Mouse (Mus musculus) heart, embryonic 11.5 days (tissue): ENCODE data around the gene Vkorc1. TPM values are rescaled to one million over a fixed set of nuclear protein-coding genes. Genes with fewer than 3 reads are reported as not detected.
A peak's percentile ranks its signal among the peaks of the same experiment; 100 is the strongest.
"Not testable (repeated sequence)": the region's sequence is repeated elsewhere in the genome, so short reads cannot be mapped to it uniquely, and the experiment has no call there.

Source experiments
- ATAC-seq: fragments of 200-750 bp; cut with Nextera tagmentation; replicated peaks from 2 replicates; pipeline ENCODE4 v1.8.0; 2017; ENCODE audit warnings: moderate library complexity; ENCODE audit not compliant: insufficient number of reproducible peaks, low FRiP score, low TSS enrichment
- H3K27ac ChIP-seq: fragments of 300-500 bp; sonication (generic); 2 replicates; pipeline ENCODE4 v1.5.1; 2014; ENCODE audit warnings: mild to moderate bottlenecking, low read depth, low read length
- H3K27me3 ChIP-seq: fragments of 300-500 bp; sonication (generic); 2 replicates; pipeline ENCODE4 v1.6.1; 2014; ENCODE audit warnings: mild to moderate bottlenecking, low read length, mixed read lengths; ENCODE audit not compliant: control insufficient read depth, insufficient read depth
- H3K36me3 ChIP-seq: fragments of 300-500 bp; sonication (generic); 2 replicates; pipeline ENCODE4 v1.6.1; 2014; ENCODE audit warnings: mild to moderate bottlenecking, low read length, moderate library complexity, mixed read lengths; ENCODE audit not compliant: control insufficient read depth, insufficient read depth
- H3K4me1 ChIP-seq: fragments of 300-500 bp; sonication (generic); 2 replicates; pipeline ENCODE4 v1.6.1; 2014; ENCODE audit warnings: low read length; ENCODE audit not compliant: control insufficient read depth, insufficient read depth
- H3K4me2 ChIP-seq: fragments of 300-500 bp; sonication (generic); 2 replicates; pipeline ENCODE4 v1.6.1; 2014; ENCODE audit warnings: mild to moderate bottlenecking, moderate library complexity
- H3K4me3 ChIP-seq: fragments of 300-500 bp; sonication (generic); 2 replicates; pipeline ENCODE4 v1.5.1; 2014; ENCODE audit warnings: low read depth, low read length
- H3K9ac ChIP-seq: fragments of 300-500 bp; sonication (generic); 2 replicates; pipeline ENCODE4 v1.6.1; 2014; ENCODE audit warnings: mild to moderate bottlenecking, low read depth, low read length, moderate library complexity
- H3K9me3 ChIP-seq: fragments of 300-500 bp; sonication (generic); replicated peaks from 2 replicates; pipeline ENCODE4 v1.6.1; 2016; ENCODE audit warnings: low read length; ENCODE audit not compliant: control insufficient read depth
- WGBS: fragments of 180-500 bp; shearing (Covaris S2); extraction: QIAGEN DNeasy Blood & Tissue Kit; methylation state at CpG from one replicate; pipeline ENCODE4 v1.1.7; 2014; ENCODE audit not compliant: insufficient replicate concordance; 5-methylcytosine and 5-hydroxymethylcytosine counted together
- polyA plus RNA-seq: library from polyadenylated mRNA; unstranded; fragments of >200 nt; fragmentation: Nextera tagmentation; extraction: Ambion mirVana; gene quantifications from 2 replicates; pipeline ENCODE4 v1.2.1, GENCODE M21; 2014

The Vkorc1 gene
- polyA plus RNA-seq, result 98.7 and 101 TPM in 2 replicates

GRCm38 (mm10) chr7:127895442-127895841 lies at the start of gene Vkorc1, which contains the start of gene Gm21974:
Vkorc1 (minus strand) TSS chr7:127895617.
Gm21974 (minus strand) TSS chr7:127895454.
- WGBS, result 0% methylated on average over 26 of the region's 26 CpGs
- peak within 1 kb of the TSS; percentile 73 for H3K9ac ChIP-seq
- H3K4me2 ChIP-seq, result peak within 1 kb of the TSS; percentile 92
- H3K4me3 ChIP-seq, result peak within 1 kb of the TSS; percentile 56
- no peaks in the 10 kb centered on the region for H3K9me3 ChIP-seq
- H3K27me3 ChIP-seq, result no peaks in the 10 kb centered on the region
- peak within 1 kb of the TSS; percentile 84 for H3K27ac ChIP-seq
- H3K36me3 ChIP-seq, result no peaks in the 10 kb centered on the region
- H3K4me1 ChIP-seq, result peaks cover 10% of the 10 kb centered on the region; the same call in 1 of the 2 replicates
- peak; percentile 93 for ATAC-seq

GRCm38 (mm10) chr7:127944614-127945013 lies 49.2 kb upstream of the Vkorc1 start:
- ATAC-seq, result no peak

DNA sequence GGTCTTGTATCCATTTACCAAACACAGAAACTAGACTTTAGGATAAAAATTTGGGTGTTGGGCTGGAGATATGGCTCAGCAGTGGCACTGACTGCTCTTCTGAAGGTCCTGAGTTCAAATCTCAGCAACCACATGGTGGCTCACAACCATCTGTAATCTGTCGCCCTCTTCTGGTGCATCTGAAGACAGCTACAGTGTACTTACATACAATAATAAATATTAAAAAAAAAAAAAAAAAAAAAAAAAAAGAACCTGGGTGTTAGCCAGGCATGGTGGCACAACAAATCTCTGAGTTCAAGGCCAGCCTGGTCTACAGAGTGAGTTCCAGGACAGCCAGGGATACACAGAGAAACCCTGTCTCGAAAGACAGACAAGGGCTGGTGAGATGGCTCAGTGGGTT lies 46.7 kb upstream of the Vkorc1 start:
- WGBS, result 53% methylated on average over 2 of the region's 2 CpGs

More at GRCm38 (mm10) chr7:127944614-127945013, 49.2 kb upstream of the Vkorc1 start:
- Histone ChIP-seq H3K36me3 (no peaks in the 10 kb centered on the region), H3K4me1 (peaks cover 5% of the 10 kb centered on the region; the same call in 1 of the 2 replicates), H3K9me3 (no peaks in the 10 kb centered on the region), H3K27me3 (peaks cover 30% of the 10 kb centered on the region), H3K4me2 (peak overlapping the region; percentile 57), H3K9ac (0 out of 2 replicates have a peak overlapping the region, but pooled peaks have one; percentile 24), H3K4me3 (peak overlapping the region; percentile 21; the same call in 1 of the 2 replicates), H3K27ac (no peak overlapping the region)
- WGBS, result 7% methylated on average over 23 of the region's 23 CpGs

DNA sequence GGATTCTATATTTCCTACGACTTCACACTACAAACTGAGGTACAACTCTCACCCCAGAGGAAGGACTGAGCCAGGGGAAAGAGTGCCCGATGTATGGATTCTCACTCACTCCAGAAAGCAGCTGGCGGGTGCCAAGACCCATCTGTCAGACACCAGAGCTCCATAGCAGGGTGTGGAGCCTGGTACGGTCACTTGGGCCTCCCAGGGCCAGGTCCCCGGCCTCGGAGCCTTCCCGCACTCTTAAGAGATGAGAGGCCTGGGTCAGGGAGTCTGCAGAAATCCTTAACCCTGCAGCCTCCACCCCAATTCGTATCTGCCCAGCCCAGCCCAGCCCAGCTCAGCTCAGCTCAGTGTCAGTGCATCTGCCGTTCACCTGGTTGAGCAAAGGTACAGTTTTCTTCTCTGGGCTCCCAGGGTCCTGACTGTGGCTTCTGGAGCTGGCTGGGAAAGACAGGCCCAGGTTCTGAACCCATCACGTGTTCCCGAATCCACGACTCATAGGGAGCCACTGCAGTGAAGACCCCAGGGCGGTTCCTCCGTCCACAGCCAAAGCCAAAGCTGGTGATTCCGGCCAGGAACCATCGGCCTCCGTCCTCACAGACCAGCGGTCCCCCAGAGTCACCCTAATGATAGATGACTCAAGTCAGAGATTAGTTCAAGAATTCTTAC lies 40.9 kb upstream of the Vkorc1 start:
- no peaks in the 10 kb centered on the region for H3K36me3 ChIP-seq
- peak overlapping the region; percentile 65 for H3K4me3 ChIP-seq
- peaks cover 5% of the 10 kb centered on the region; the same call in 1 of the 2 replicates for H3K4me1 ChIP-seq
- no peaks in the 10 kb centered on the region for H3K9me3 ChIP-seq
- ATAC-seq, result no peak
- H3K9ac ChIP-seq, result peak overlapping the region; percentile 85
- WGBS, result 53% methylated on average over 18 of the region's 18 CpGs
- no peaks in the 10 kb centered on the region for H3K27me3 ChIP-seq
- peak overlapping the region; percentile 96 for H3K4me2 ChIP-seq
- H3K27ac ChIP-seq, result no peak overlapping the region

More for the DNA sequence above, 46.7 kb upstream of the Vkorc1 start:
- peaks cover 30% of the 10 kb centered on the region for H3K27me3 ChIP-seq
- not testable (repeated sequence) for ATAC-seq, H3K36me3 ChIP-seq, H3K9ac ChIP-seq, H3K4me3 ChIP-seq, H3K9me3 ChIP-seq, H3K4me1 ChIP-seq, H3K27ac ChIP-seq, H3K4me2 ChIP-seq

- Histone ChIP-seq H3K27me3 (no peaks in the 10 kb centered on the region), H3K36me3 (no peaks in the 10 kb centered on the region), H3K9me3 (no peaks in the 10 kb centered on the region), H3K4me1 (peaks cover 5% of the 10 kb centered on the region; the same call in 1 of the 2 replicates), H3K27ac (0 out of 2 replicates have a peak overlapping the region, but pooled peaks have one; percentile 35), H3K9ac (peak overlapping the region; percentile 85), H3K4me3 (peak overlapping the region; percentile 65), H3K4me2 (peak overlapping the region; percentile 96)
- peak; percentile 41 for ATAC-seq
- under 1% methylated on average over 38 of the region's 38 CpGs for WGBS
These were observed 40.3 kb upstream of the Vkorc1 start for GRCm38 (mm10) chr7:127935748-127936159.

DNA sequence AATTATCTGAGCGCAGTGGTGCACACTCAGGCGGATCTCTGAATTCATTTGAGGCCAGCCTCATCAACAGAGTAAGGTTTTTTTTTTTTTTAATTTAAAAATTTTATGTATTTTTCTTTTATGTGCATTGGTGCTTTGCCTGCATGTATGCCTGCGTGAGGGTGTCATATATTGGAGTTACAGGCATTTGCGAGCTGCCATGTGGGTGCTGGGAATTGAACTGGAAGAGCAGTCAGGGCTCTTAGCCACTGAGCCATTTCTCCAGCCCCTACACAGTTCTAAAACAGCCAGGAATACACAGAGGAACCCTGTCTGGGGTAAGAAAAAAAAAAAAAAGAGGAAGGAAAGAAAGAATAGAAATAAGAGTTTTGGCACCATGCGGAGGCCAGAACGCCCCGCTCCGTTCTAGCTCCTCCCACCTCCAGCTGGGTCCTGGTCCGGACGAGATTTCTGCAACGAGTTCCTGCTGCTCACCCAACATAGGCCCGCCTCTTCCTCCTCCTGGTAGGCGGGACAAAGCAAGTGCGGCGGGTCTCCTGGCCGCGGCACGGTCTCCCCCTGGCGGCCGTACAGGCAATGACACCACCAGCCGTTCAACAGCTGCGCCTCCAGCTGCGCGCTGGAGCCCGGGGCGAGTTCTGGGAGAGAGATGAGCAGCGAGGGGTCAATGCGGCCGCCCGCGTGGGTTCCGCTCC lies 39.8 kb upstream of the Vkorc1 start:
- WGBS, result 7% methylated on average over 32 of the region's 32 CpGs
- Histone ChIP-seq H3K27ac (no peak overlapping the region), H3K9me3 (no peaks in the 10 kb centered on the region)

GRCm38 (mm10) chr7:127934075-127934474 lies 38.7 kb upstream of the Vkorc1 start:
- no peaks in the 10 kb centered on the region for H3K9me3 ChIP-seq
- H3K27me3 ChIP-seq, result peaks cover 8% of the 10 kb centered on the region; the same call in 1 of the 2 replicates
- WGBS, result 78% methylated on average over 5 of the region's 5 CpGs
- no peaks in the 10 kb centered on the region for H3K36me3 ChIP-seq
- H3K27ac ChIP-seq, result no peak overlapping the region
- no peak for ATAC-seq
- H3K4me1 ChIP-seq, result peaks cover 7% of the 10 kb centered on the region; the same call in 1 of the 2 replicates
- H3K9ac ChIP-seq, result no peak overlapping the region
- no peak overlapping the region for H3K4me2 ChIP-seq
- no peak overlapping the region for H3K4me3 ChIP-seq

More for the DNA sequence above, 39.8 kb upstream of the Vkorc1 start:
- Histone ChIP-seq H3K4me1 (peaks cover 5% of the 10 kb centered on the region; the same call in 1 of the 2 replicates), H3K4me2 (peak overlapping the region; percentile 96), H3K4me3 (peak overlapping the region; percentile 65), H3K27me3 (0 out of 2 replicates have a peak, but pooled peaks cover 3% of the 10 kb centered on the region), H3K9ac (peak overlapping the region; percentile 85), H3K36me3 (no peaks in the 10 kb centered on the region)
- ATAC-seq, result peak; percentile 92

DNA sequence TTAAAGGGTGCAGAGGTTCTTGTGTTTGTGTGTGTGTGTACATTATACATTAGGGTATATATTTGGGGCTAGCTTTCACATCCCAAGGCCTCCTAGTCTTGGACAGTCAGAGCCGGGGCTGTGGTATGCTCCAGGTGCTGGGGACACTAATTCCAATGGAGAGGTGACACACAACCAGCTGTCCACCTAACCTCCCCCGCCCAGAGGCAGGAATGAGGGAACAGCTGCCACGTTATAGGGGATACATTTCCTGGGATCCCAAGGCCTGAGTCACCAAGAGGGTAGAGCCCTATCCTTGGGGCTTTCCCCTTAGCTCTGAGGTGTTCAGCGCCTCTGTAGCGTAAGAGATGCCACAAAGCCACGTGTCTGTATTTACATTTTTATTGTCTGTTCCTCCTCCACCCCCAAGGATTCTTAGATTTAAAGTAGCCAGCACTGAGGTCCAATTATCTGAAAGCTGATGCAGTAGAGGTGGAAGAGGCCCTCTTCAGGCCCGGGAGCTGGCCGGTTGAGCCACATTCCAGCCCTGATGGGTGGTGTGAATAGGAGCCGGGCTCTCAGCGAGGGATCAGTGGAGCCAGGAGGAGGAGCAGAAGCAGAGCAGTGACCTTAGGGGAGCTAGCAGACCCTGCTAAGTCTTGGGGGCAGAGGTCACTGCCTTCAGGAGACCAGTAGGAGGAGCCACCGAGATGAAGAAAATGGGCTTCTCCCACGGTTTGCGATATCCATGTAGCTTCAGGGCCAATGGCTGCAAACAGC lies 37.0 kb upstream of the Vkorc1 start:
- no peak overlapping the region for H3K27ac ChIP-seq
- no peaks in the 10 kb centered on the region for H3K9me3 ChIP-seq
- WGBS, result 23% methylated on average over 13 of the region's 13 CpGs
- no peak overlapping the region for H3K4me2 ChIP-seq
- no peak for ATAC-seq
- no peaks in the 10 kb centered on the region for H3K36me3 ChIP-seq
- no peak overlapping the region for H3K4me3 ChIP-seq
- no peak overlapping the region for H3K9ac ChIP-seq
- peaks cover 17% of the 10 kb centered on the region for H3K27me3 ChIP-seq
- H3K4me1 ChIP-seq, result peaks cover 7% of the 10 kb centered on the region; the same call in 1 of the 2 replicates
